Mouse (Mus musculus): ENCODE measurements around the gene Nags. TPM values are rescaled to one million over a fixed set of nuclear protein-coding genes. Genes with fewer than 3 reads are reported as not detected.
"Not testable (repeated sequence)": the region's sequence is repeated elsewhere in the genome, so short reads cannot be mapped to it uniquely, and the experiment has no call there.

The Nags gene
- total RNA-seq, 4 experiments from 2014 or later: 0.20 to 3.0 (median 1.6) TPM

DNA sequence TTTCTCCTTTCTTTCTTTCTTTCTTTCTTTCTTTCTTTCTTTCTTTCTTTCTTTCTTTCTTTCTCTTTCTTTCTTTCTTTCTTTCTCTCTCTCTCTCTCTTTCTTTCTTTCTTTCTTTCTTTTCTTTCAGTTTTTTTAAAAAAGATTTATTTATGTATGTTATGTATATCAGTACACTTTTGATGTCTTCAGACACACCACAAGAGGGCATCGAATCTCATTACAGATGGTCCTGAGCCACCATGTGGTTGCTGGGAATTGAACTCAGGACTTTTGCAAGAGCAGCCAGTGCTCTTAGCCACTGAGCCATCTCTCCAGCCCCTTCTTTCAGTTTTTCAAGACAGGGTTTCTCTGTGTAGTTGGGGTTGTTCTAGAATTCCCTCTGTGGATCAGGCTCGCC is 12.7 kb downstream of the Nags start:
- not testable (repeated sequence) for DNase-seq

DNA sequence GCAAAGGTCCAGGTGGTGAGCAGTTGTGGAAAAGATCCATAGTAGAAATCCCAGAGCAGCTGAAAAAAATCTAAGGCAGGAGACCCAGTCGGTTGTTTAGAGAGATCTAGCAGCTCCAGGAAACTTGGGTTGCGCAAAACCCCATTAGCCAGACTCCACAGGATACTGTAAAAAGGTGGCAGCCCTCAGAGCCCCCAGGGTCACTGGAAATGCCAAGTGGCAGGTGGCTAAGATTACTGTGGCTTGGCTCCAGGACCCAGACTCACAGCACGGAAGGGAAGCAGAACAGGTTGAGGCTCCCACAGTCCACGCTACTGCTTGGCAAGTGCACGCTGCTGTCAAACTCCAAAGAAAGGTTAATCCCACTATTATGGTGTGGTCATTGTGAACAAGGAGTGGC is 14.5 kb downstream of the Nags start:
- DNase-seq: no peak

DNA sequence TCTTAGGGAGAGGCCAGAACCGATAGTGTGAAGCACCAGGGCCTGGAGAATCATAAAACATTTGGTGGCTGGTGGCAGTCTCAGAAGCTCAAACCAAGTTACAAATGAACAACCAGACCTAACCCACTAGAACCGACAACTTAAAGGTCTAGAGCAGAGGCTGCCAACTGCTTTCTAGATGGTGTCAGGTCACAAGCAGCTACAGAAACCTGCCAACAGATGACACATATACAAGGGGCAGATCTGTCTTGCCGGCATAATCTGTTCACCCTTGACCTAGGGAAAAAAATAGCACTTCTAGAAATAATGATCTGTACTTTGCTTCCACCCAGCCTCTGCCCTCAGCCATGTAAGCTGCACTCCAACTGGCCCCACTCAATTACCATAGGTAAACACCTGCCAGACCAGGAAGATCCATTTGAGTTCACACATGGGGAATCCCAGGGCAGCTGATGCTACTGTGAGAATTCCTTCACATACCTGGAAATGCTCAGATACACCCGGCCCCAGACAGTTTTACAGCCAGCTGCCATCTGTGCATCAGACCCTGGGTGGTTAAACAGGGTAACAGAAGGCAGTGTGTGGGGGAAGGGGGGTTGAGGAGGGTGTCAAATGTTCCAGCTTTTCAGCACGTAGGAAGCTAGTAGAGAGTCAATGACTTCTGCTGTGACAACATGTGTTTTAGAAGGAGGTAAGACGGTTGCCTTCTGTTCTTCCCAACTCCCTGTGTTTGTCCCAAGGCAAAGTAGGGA is 20.8 kb downstream of the Nags start:
- no peak for DNase-seq

DNA sequence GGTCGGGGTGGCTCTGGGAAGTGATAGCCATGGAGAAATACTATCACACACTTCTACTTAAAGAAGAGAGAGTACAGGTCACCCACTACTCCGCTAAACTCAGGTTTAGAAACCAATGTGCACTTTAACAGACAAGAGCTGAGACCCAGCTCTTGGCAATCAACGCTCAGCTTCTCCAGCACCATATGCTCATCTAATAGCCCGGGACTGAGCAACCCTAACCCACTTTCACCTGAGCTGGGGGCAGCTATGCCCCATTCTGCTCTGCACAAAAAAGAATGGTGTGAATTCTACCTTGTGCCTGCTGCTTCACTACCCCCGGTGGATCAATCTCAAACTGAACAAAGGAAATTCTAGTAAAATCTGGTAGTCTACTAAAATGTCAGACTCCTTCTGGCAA is 22.2 kb downstream of the Nags start:
- DNase-seq: no peak

DNA sequence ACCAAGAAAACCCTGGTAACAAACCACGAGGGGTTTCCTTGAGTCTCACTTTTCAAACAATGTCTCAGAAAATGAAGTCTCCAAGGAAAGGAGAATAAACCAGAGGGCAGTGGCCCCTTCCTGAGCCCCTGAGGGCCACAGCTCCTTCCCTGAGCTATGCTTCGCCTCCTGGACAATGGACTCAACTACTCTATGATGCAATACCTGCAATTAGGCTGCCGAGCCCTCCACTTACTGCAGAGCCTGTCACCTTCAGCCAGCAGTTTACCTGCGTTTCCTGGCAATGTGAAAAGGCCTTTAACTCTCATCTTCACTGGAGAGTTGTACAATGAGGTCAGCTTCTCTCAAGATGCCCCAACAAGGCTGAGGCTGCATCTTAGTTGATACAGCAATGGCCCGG is 23.4 kb downstream of the Nags start:
- DNase-seq: no peak

DNA sequence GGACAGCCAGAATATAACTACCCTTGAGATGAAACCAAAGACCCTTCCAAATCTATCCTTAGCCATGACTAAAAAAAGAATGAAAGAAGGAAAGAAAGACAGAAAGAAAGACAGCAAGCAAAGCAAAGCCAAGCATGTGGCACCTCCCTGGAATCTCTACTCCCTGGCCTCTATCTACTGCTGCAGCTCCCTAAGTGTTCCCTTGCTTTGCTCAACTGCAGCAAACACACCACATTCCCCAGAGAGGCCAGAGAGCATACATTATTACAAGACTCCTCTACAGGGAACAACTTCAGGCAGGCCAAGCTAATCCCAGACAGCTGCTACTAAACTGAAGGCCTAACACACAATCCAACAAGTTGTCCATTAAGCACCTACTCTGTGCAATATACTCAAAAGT is 34.5 kb downstream of the Nags start:
- DNase-seq: no peak

DNA sequence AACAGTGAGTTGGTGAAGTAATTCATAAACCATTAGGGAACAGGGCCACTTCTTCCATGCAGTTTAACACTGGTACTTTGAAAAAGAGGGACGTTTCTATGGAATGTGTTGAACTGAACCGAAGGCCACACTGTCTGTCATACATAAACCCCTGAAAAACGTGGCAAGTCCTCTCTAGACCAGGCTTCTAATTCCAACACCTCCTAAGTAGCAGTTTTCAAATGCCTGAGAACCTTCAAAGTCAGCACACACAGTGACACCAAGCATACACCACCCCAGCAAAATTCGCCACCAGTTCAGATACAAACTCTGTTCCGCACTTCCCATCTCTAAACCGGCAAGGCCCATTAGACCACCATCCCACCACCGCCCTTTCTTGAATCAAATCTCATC is 38.9 kb downstream of the Nags start:
- no peak for DNase-seq

DNA sequence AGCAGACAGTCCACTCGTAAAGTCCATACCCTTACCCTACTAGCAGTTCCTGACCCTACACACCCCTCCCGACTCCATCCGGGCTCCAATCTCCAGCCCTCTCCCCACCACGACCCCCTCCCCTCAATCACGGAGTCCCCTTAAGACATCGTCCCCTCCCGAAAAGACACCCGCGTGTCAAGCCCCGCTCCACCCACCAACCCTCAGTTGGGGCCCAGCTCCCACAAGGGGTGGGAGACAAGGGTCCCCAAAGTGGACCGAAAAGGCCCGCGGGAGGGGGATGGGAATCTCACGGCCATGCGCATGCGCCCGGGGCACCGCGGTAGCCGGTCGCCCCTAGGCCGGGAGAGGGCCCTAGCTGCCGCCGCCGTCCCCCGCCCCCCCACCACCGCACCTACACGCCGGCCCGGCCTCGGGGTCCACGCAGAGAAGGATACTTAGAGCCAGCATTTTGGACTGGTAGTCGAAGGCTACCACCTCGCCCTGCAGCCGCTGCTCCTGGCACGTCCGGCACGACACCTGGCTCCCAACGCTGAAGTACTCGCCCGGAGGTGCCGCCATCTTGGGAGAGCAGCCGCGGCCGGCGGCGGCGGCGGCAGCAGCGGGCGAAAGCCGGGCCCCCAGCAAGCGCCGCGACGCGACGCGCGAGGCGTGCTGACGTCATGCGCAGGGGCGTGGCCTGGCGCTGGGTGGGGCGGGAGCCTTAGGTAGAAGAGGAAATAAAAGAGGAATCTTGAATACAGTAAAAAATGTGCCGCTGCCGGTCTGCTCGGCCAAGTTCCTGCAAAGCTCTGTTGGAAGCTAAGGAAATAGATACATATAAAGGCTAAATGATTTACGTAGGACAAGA is 39.6 kb downstream of the Nags start, which contains the start of gene Lsm12:
TSS of gene Lsm12 (minus strand) at position 651 of the 850 bp plus-strand sequence.
- peak; percentile 91 for DNase-seq

DNA sequence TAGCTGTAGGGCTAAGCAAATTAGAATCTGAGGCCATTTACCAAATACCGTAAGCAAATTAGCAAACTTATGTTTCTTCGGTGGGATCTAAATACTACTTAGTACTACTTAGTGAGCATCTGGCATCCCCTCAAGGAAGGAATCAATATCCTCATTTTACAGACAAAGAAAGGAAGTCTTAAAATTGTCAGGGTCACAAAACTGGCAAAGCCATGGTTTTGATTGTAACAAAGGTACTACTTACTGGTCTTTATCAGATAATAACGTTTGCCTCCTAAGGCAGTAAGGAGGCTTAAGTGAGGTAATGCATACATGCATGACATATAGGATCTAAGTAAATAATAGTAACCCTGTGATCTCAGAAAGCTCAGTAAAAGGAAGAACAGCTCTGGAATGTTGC is 40.4 kb downstream of the Nags start:
- DNase-seq: no peak

DNA sequence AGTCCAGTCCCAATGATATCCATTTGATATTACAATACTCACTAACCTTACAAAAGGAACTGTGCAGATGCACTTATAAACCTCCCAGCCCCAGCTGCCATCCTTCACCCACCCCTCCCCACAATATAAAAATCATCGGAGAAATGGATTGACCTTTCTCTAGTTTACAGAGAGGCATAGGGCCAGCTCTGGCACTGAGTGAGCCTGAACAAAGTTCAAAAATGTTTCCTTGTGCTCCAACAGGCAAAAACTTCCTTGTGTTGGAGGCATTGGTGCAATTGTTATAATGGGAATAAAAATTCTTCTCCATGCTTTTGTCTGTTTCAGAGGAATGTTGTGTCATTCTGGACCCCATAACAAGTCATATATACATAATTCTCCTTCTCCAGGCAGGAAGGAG is 40.9 kb downstream of the Nags start:
- no peak for DNase-seq

DNA sequence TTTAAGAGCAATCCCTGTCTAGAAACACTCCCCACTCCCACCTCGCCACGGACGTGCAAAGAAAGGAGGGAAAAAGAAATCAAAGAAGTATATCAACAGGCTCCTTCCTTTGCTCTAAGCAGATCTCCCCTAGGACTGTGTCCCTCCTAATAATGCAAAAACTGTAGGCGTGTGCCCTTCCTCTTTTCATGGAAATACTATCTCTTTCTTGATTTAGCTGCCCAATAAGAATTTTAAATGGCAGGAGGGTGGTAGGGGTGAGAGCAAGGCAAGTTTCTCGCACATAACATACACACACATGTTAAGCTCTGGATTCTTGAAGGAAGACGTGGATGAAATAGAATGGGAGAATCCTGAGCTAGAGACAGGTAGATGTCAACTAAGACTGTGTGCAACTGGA is 43.7 kb downstream of the Nags start:
- no peak for DNase-seq

DNA sequence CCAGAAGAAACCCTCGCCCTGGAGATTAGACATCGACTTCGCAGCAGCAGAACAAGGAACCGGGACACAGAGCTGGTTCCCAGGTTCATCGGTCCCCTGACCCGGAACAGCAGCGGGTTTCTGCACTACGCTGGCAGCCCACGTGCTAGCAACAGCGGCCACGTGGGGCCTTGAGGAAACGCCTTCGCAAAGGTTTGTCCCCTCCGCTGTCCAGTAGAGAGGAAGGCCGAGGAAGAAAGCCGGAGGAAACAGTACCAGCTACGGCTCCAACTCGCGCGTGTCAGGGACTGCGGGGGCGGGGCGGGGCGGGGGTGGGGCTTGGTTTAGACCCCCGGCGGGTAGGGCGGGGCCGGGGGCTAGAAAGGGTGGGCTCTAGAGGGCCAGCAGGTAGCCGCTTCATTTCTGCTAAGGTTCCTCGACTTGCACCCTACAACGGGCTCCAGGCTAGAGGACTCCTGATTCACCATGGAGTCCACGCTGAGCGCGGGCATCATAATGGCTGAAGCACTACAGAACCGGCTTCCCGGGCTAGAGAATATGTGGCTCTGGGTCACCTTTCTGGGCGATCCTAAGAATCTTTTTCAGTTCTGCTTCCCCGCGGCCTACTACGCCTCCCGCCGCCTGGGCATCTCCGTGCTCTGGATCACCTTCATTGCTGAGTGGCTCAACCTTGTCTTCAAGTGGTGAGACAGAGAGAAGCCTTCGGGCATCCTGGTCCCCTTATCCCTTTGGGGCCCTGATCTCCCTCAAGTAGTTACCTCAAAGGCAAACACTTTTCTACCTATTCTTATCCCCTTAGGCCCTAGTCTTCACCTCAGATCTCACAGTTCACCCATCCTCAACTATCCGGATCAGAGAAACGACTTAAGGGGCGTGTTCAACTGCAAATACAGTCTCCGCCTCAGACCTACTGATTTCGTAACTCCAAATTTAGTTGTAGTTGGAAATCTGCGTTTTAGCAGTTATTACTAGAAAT is 44.4 kb downstream of the Nags start, which contains the start of gene G6pc3:
TSS of gene G6pc3 (plus strand) at position 160 of the 976 bp plus-strand sequence.
- peak; percentile 92 for DNase-seq

DNA sequence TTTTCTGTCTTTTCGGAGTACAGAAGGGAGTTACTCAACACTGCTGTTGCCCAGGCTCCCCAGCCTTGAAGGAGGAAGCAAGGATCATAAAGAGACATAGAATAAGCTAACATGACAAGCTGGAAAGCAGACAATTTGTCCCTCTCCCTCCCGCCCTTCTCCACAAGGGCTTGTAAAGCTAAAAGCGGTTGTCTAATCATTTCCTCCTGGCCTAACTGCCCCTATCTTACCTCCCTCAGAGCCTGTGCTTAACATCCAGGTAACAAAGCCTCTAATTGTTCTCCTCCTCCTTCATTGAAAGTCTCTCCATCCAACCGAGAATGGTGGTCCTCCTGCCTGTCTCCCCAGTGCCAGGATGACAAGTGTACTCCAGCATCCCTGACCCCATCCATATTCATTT is 45.5 kb downstream of the Nags start:
- no peak for DNase-seq

DNA sequence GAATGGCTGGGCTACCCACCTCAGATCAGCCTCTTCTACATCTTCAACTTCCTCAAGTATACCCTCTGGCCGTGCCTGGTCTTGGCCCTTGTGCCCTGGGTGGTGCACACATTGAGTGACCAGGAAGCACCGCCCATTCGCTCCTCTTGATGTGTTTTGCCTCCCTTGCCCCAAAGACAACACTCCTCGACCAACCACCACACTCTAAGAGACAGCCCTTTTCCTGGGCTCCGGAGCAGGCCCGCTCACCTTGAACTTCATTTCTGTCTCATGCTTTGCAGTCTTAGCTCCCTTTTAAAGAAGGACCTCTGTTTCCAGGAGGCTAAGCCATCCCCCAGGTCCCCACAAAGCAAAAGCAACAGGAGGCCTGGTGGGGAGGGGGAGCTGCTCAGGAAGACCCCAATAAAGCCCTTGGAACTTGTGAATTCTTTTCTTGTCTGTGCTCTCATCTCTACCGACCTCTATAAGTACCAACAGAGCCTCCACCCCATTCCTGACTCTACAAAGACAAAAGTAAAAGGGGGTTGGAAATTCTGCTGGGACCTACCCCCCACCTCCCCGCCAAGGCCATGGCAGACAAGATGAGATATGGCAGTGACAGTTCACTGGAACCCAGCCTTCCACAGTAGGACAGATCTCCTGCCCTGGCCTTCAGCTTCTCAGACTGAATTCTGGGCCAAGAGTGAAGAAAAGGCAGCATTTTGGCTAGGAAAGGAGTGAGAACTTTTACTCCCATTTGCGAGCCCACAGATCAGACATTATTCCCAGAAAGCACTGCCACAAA is 48.5 kb downstream of the Nags start:
- peak; percentile 72 for DNase-seq

DNA sequence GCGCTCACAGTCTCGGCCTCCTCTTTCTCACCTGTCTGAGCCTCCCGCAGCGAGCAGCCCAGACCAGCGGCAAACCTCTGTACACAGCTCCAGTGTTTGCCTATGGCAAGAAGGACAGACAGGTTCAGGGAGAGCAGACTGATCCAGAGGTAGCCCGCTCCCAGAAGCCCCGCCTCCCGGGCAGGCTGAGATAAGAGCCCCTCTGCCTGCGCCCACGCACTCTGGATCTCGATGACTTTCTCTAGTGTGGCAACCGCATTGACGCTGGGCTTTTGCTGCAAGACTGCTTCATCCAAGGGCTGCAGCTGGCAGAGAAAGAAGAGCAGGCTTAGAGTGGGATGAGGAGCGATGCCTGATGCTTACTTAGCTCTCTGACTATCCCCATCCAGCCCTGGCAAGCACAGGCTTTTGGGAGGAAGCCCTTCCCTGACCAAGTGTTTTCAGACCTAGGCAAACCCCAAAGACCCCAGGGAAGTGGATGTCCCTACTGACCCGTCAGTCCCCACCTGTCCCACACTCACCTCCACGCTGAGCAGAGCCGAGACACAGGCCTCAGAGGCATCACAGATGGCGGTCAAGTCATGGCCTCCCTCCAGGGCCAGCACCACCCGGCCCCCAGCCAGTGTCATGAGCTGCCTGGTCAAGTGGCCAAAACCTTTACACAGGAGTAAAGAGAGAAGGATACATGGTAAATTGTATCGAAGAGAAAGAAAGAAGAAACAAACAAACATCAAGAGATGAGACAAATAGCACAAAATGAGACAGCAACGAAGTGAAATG is 50.9 kb downstream of the Nags start:
- no peak for DNase-seq

DNA sequence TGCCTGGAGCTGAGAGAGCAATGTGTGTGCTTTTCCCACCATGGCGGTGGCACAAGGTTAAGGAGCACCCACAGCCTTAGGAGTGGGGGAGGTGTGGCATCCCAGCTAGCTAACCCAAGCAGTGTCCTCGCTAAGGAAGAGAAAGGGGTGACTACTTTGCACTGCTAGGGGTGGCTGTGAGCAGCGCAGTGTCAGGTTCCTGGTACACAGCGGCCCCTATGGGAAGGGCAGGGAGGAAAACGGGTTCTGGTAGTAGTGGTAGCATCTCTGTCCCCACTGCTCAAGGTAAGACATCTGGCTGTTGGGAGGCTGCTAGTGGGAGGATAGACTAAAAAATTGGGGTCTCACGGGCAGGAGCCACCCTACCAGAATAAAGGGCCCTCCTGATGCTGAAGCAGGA is 52.9 kb downstream of the Nags start:
- no peak for DNase-seq

Measured in adrenal gland, adult 8-10 months (tissue).